Mouse (Mus musculus) liver, adult 2 months (tissue): ENCODE measurements around the gene Olfr812.

Experiments used
- CTCF ChIP-seq: fragments of 200-500 bp; IDR thresholded peaks from 2 replicates; pipeline ENCODE4 v1.5.1; 2011; ENCODE audit warnings: low read depth, low read length, control low read depth
- POLR2A ChIP-seq: fragments of 200-500 bp; IDR thresholded peaks from 2 replicates; pipeline ENCODE4 v1.6.1; 2011; ENCODE audit warnings: low read length, control low read depth; ENCODE audit not compliant: insufficient read depth; ENCODE audit errors: extremely low read depth

DNA sequence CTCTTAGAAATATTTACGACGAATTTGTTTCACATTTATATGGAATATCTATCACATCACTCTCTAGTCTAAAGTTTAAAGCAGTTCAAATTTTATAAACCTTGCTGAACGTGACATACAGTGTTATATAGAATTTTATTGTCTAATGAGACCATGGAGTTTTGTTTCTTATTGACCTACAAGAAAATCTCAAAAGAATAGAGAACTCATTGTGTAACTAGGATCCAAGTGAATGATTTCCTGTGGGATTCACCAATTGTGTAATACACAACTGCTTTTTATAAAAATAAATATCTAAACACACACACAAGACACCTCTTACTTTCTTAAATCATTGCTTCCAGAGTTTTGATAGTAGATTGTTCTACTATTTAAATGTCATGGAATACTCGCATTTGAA is 41.6 kb downstream of the Olfr812 start, which contains the start of gene Olfr811:
- no peak for TF ChIP-seq POLR2A
- no peak for TF ChIP-seq CTCF
